Mouse (Mus musculus) heart, adult 18-20 months (tissue): ENCODE results near the gene Pgbd5. TPM values are rescaled to one million over a fixed set of nuclear protein-coding genes. Genes with fewer than 3 reads are reported as not detected.
A peak's percentile ranks its signal among the peaks of the same experiment; 100 is the strongest.
"Not testable (repeated sequence)": the region's sequence is repeated elsewhere in the genome, so short reads cannot be mapped to it uniquely, and the experiment has no call there.

Experiments
- DNase-seq, 2 experiments: peaks; one replicate each; pipeline ENCODE4 v3.0.0; 2021 to 2022; ENCODE audit warnings: mixed read lengths in 1 of 2
- total RNA-seq, 2 experiments: library from RNA; stranded (reverse); gene quantifications; 2 replicates each; pipeline ENCODE4 v1.2.3; 2021

Pgbd5 gene
- total RNA-seq, 2 experiments from 2014 or later, result 0.49 to 0.72 TPM

GRCm38 (mm10) chr8:124430881-124431280, 8.6 kb downstream of the Pgbd5 start:
- DNase-seq, result no peak

- no peak for DNase-seq
These were observed 10.0 kb downstream of the Pgbd5 start for GRCm38 (mm10) chr8:124429417-124429816.

GRCm38 (mm10) chr8:124428721-124429120, 10.7 kb downstream of the Pgbd5 start:
- DNase-seq, result not testable (repeated sequence)

GRCm38 (mm10) chr8:124421413-124421812, 18.0 kb downstream of the Pgbd5 start:
- DNase-seq, result peak; percentile 13 to 35

GRCm38 (mm10) chr8:124418927-124419326, 20.5 kb downstream of the Pgbd5 start:
- no peak for DNase-seq

GRCm38 (mm10) chr8:124418185-124418584, 21.3 kb downstream of the Pgbd5 start:
- no peak for DNase-seq

- no peak for DNase-seq
These were observed 22.8 kb downstream of the Pgbd5 start for GRCm38 (mm10) chr8:124416646-124417045.

GRCm38 (mm10) chr8:124415789-124416188, 23.7 kb downstream of the Pgbd5 start:
- DNase-seq, result no peak

- no peak for DNase-seq
These were observed 24.5 kb downstream of the Pgbd5 start for GRCm38 (mm10) chr8:124415002-124415401.

- no peak for DNase-seq
These were observed 26.1 kb downstream of the Pgbd5 start for GRCm38 (mm10) chr8:124413244-124413965.

GRCm38 (mm10) chr8:124412496-124413243, 26.8 kb downstream of the Pgbd5 start:
- no peak for DNase-seq

GRCm38 (mm10) chr8:124404471-124405260, 34.8 kb downstream of the Pgbd5 start:
- no peak for DNase-seq

GRCm38 (mm10) chr8:124403876-124404275, 35.6 kb downstream of the Pgbd5 start:
- peak; percentile 5 to 28 for DNase-seq

GRCm38 (mm10) chr8:124399403-124399861, 40.0 kb downstream of the Pgbd5 start:
- no peak for DNase-seq

- DNase-seq, result peak; percentile 8 to 26
These were observed 40.5 kb downstream of the Pgbd5 start for GRCm38 (mm10) chr8:124398843-124399402.

GRCm38 (mm10) chr8:124397321-124398065, 42.0 kb downstream of the Pgbd5 start:
- no peak for DNase-seq

GRCm38 (mm10) chr8:124396531-124396930, 42.9 kb downstream of the Pgbd5 start:
- no peak for DNase-seq

- no peak for DNase-seq
These were observed 44.1 kb downstream of the Pgbd5 start for GRCm38 (mm10) chr8:124395392-124395791.

GRCm38 (mm10) chr8:124394951-124395350, 44.5 kb downstream of the Pgbd5 start:
- no peak for DNase-seq

- no peak for DNase-seq
These were observed 45.5 kb downstream of the Pgbd5 start for GRCm38 (mm10) chr8:124393927-124394326.

- DNase-seq, result no peak
These were observed 46.4 kb downstream of the Pgbd5 start for GRCm38 (mm10) chr8:124393013-124393412.
